Mouse (Mus musculus): Measurements from ENCODE around the gene Cul7. TPM values are rescaled to one million over a fixed set of nuclear protein-coding genes. Genes with fewer than 3 reads are reported as not detected.
A peak's percentile ranks its signal among the peaks of the same experiment; 100 is the strongest.

Cul7 gene
- polyA plus RNA-seq, 1 experiment from 2014 or later = 41.9 TPM

GRCm38 (mm10) chr17:46703971-46704886 lies 54.1 kb downstream of the Cul7 start:
- Histone ChIP-seq H3K27me3 (ENCODE audit: control insufficient read depth, insufficient read depth, low read depth, low read length) (no peaks in the 10 kb centered on the region), H3K9ac (ENCODE audit: low read depth, low read length) (peak overlapping the region; percentile 93), H3K4me1 (ENCODE audit: control insufficient read depth, insufficient read depth, low read length) (peaks cover 31% of the 10 kb centered on the region), H3K36me3 (ENCODE audit: control insufficient read depth, insufficient read depth, low read length) (peaks cover 4% of the 10 kb centered on the region; the same call in 1 of the 2 replicates), H3K4me2 (ENCODE audit: low read length) (peak overlapping the region; percentile 83), H3K4me3 (ENCODE audit: low read depth, low read length) (peak overlapping the region; percentile 95), H3K9me3 (replicated peaks; ENCODE audit: control insufficient read depth, low read length, poor library complexity, severe bottlenecking) (no peaks in the 10 kb centered on the region), H3K27ac (ENCODE audit: low read length) (peak overlapping the region; percentile 83)
- 4% methylated on average over 40 of the region's 41 CpGs for WGBS
- peak; percentile 70 for ATAC-seq

- H3K4me3 ChIP-seq (ENCODE audit: low read depth, low read length) = peak within 1 kb of the TSS; percentile 95
- H3K9me3 ChIP-seq (replicated peaks; ENCODE audit: control insufficient read depth, low read length, poor library complexity, severe bottlenecking) = no peaks in the 10 kb centered on the region
- H3K4me1 ChIP-seq (ENCODE audit: control insufficient read depth, insufficient read depth, low read length) = peaks cover 31% of the 10 kb centered on the region
- peak; percentile 96 for ATAC-seq
- H3K9ac ChIP-seq (ENCODE audit: low read depth, low read length) = peak within 1 kb of the TSS; percentile 93
- peak within 1 kb of the TSS; percentile 94 for H3K27ac ChIP-seq (ENCODE audit: low read length)
- WGBS = 2% methylated on average over 48 of the region's 48 CpGs
- H3K36me3 ChIP-seq (ENCODE audit: control insufficient read depth, insufficient read depth, low read length) = no peaks in the 10 kb centered on the region
- peak within 1 kb of the TSS; percentile 94 for H3K4me2 ChIP-seq (ENCODE audit: low read length)
- no peaks in the 10 kb centered on the region for H3K27me3 ChIP-seq (ENCODE audit: control insufficient read depth, insufficient read depth, low read depth, low read length)
Observed at GRCm38 (mm10) chr17:46704887-46705835, 55.0 kb downstream of the Cul7 start, which contains the start of gene Ppp2r5d. Gene Ppp2r5d (minus strand): TSS chr17:46705111.

GRCm38 (mm10) chr17:46706375-46707089 lies 56.4 kb downstream of the Cul7 start:
- Histone ChIP-seq H3K27me3 (ENCODE audit: control insufficient read depth, insufficient read depth, low read depth, low read length) (no peaks in the 10 kb centered on the region), H3K9ac (ENCODE audit: low read depth, low read length) (no peak overlapping the region), H3K9me3 (replicated peaks; ENCODE audit: control insufficient read depth, low read length, poor library complexity, severe bottlenecking) (no peaks in the 10 kb centered on the region), H3K36me3 (ENCODE audit: control insufficient read depth, insufficient read depth, low read length) (no peaks in the 10 kb centered on the region), H3K4me3 (ENCODE audit: low read depth, low read length) (no peak overlapping the region), H3K27ac (ENCODE audit: low read length) (no peak overlapping the region), H3K4me1 (ENCODE audit: control insufficient read depth, insufficient read depth, low read length) (peaks cover 31% of the 10 kb centered on the region), H3K4me2 (ENCODE audit: low read length) (no peak overlapping the region)
- ATAC-seq = no peak
- 92% methylated on average over 14 of the region's 14 CpGs for WGBS

- peak; percentile 92 for ATAC-seq
Observed at GRCm38 (mm10) chr17:46710959-46711597, 60.9 kb downstream of the Cul7 start, which contains the start of gene Pex6. Gene Pex6 (plus strand): TSS chr17:46711463.

GRCm38 (mm10) chr17:46711612-46712271 lies 61.6 kb downstream of the Cul7 start:
- no peaks in the 10 kb centered on the region for H3K9me3 ChIP-seq (replicated peaks; ENCODE audit: control insufficient read depth, low read length, poor library complexity, severe bottlenecking)
- H3K27me3 ChIP-seq (ENCODE audit: control insufficient read depth, insufficient read depth, low read depth, low read length) = no peaks in the 10 kb centered on the region
- WGBS = 1% methylated on average over 56 of the region's 76 CpGs
- peaks cover 13% of the 10 kb centered on the region for H3K4me1 ChIP-seq (ENCODE audit: control insufficient read depth, insufficient read depth, low read length)
- peak overlapping the region; percentile 99 for H3K4me2 ChIP-seq (ENCODE audit: low read length)
- H3K9ac ChIP-seq (ENCODE audit: low read depth, low read length) = peak overlapping the region; percentile 94
- peak overlapping the region; percentile 51; the same call in 1 of the 2 replicates for H3K27ac ChIP-seq (ENCODE audit: low read length)
- ATAC-seq = peak; percentile 73
- H3K36me3 ChIP-seq (ENCODE audit: control insufficient read depth, insufficient read depth, low read length) = peaks cover 6% of the 10 kb centered on the region
- peak overlapping the region; percentile 99 for H3K4me3 ChIP-seq (ENCODE audit: low read depth, low read length)

More at GRCm38 (mm10) chr17:46710959-46711597, 60.9 kb downstream of the Cul7 start, which contains the start of gene Pex6:
- Histone ChIP-seq H3K36me3 (ENCODE audit: control insufficient read depth, insufficient read depth, low read length) (peaks cover 2% of the 10 kb centered on the region; the same call in 1 of the 2 replicates), H3K4me3 (ENCODE audit: low read depth, low read length) (peak within 1 kb of the TSS; percentile 99), H3K9me3 (replicated peaks; ENCODE audit: control insufficient read depth, low read length, poor library complexity, severe bottlenecking) (no peaks in the 10 kb centered on the region), H3K27ac (ENCODE audit: low read length) (peak within 1 kb of the TSS; percentile 82), H3K4me1 (ENCODE audit: control insufficient read depth, insufficient read depth, low read length) (peaks cover 16% of the 10 kb centered on the region), H3K27me3 (ENCODE audit: control insufficient read depth, insufficient read depth, low read depth, low read length) (no peaks in the 10 kb centered on the region), H3K9ac (ENCODE audit: low read depth, low read length) (peak within 1 kb of the TSS; percentile 94), H3K4me2 (ENCODE audit: low read length) (peak within 1 kb of the TSS; percentile 99)
- WGBS = 9% methylated on average over 36 of the region's 36 CpGs

GRCm38 (mm10) chr17:46712442-46712841 lies 62.3 kb downstream of the Cul7 start:
- ATAC-seq = no peak
- H3K9me3 ChIP-seq (replicated peaks; ENCODE audit: control insufficient read depth, low read length, poor library complexity, severe bottlenecking) = no peaks in the 10 kb centered on the region
- 77% methylated on average over 7 of the region's 7 CpGs for WGBS

GRCm38 (mm10) chr17:46713849-46714248 lies 63.7 kb downstream of the Cul7 start:
- Histone ChIP-seq H3K4me3 (ENCODE audit: low read depth, low read length) (no peak overlapping the region), H3K27ac (ENCODE audit: low read length) (no peak overlapping the region), H3K9ac (ENCODE audit: low read depth, low read length) (no peak overlapping the region), H3K4me1 (ENCODE audit: control insufficient read depth, insufficient read depth, low read length) (peaks cover 13% of the 10 kb centered on the region), H3K36me3 (ENCODE audit: control insufficient read depth, insufficient read depth, low read length) (peaks cover 11% of the 10 kb centered on the region), H3K4me2 (ENCODE audit: low read length) (no peak overlapping the region), H3K27me3 (ENCODE audit: control insufficient read depth, insufficient read depth, low read depth, low read length) (no peaks in the 10 kb centered on the region), H3K9me3 (replicated peaks; ENCODE audit: control insufficient read depth, low read length, poor library complexity, severe bottlenecking) (no peaks in the 10 kb centered on the region)
- 91% methylated on average over 9 of the region's 9 CpGs for WGBS
- no peak for ATAC-seq

More at GRCm38 (mm10) chr17:46712442-46712841, 62.3 kb downstream of the Cul7 start:
- peak overlapping the region; percentile 94 for H3K9ac ChIP-seq (ENCODE audit: low read depth, low read length)
- H3K4me1 ChIP-seq (ENCODE audit: control insufficient read depth, insufficient read depth, low read length) = peaks cover 13% of the 10 kb centered on the region
- H3K4me3 ChIP-seq (ENCODE audit: low read depth, low read length) = peak overlapping the region; percentile 99
- H3K27me3 ChIP-seq (ENCODE audit: control insufficient read depth, insufficient read depth, low read depth, low read length) = no peaks in the 10 kb centered on the region
- H3K36me3 ChIP-seq (ENCODE audit: control insufficient read depth, insufficient read depth, low read length) = peaks cover 11% of the 10 kb centered on the region
- peak overlapping the region; percentile 99 for H3K4me2 ChIP-seq (ENCODE audit: low read length)
- no peak overlapping the region for H3K27ac ChIP-seq (ENCODE audit: low read length)
